Mouse (Mus musculus) cerebellum, adult 2 months (tissue): ENCODE data around the gene Spata20. TPM values are rescaled to one million over a fixed set of nuclear protein-coding genes. Genes with fewer than 3 reads are reported as not detected.

Source experiments
- DNase-seq, 2 experiments: peaks; one replicate each; pipeline ENCODE4 v3.0.0; 2021
- H3K27ac ChIP-seq: fragments of 200-500 bp; 2 replicates; pipeline ENCODE4 v1.5.1; 2012; ENCODE audit warnings: low read length, control low read depth, inconsistent platforms; ENCODE audit not compliant: insufficient read depth
- H3K27me3 ChIP-seq: fragments of 200-500 bp; 2 replicates; pipeline ENCODE4 v1.6.1; 2012; ENCODE audit warnings: inconsistent platforms, mild to moderate bottlenecking, low read length, moderate library complexity; ENCODE audit not compliant: control insufficient read depth, insufficient read depth
- H3K4me1 ChIP-seq: fragments of 200-500 bp; 2 replicates; pipeline ENCODE4 v1.6.1; 2011; ENCODE audit warnings: low read length; ENCODE audit not compliant: control insufficient read depth, insufficient read depth
- H3K4me3 ChIP-seq: fragments of 200-500 bp; replicated peaks from 2 replicates; pipeline ENCODE3; 2011; ENCODE audit warnings: mild to moderate bottlenecking, low read depth, low read length, control low read depth; ENCODE audit not compliant: insufficient read depth
- CTCF ChIP-seq: fragments of 200-500 bp; IDR thresholded peaks from 2 replicates; pipeline ENCODE4 v1.5.1; 2011; ENCODE audit warnings: low read depth, mild to moderate bottlenecking, control low read depth, low read length, moderate library complexity, borderline replicate concordance; ENCODE audit not compliant: insufficient read depth
- POLR2A ChIP-seq: fragments of 200-500 bp; IDR thresholded peaks from 2 replicates; pipeline ENCODE4 v1.6.1; 2011; ENCODE audit warnings: low read length, control low read depth, borderline replicate concordance; ENCODE audit not compliant: insufficient read depth
- WGBS: fragments of 180-500 bp; shearing (Covaris S2); methylation state at CpG from one replicate; pipeline ENCODE4 v1.1.7; 2018; 5-methylcytosine and 5-hydroxymethylcytosine counted together
- polyA plus RNA-seq: library from polyadenylated mRNA; depleted of rRNA; stranded (reverse); fragments of >200 nt; gene quantifications from 2 replicates; pipeline ENCODE4 v1.2.3, GENCODE M21; 2012

The Spata20 gene
- polyA plus RNA-seq, 1 experiment = 1.5 TPM

GRCm38 (mm10) chr11:94477651-94478050 lies 8.3 kb downstream of the Spata20 start:
- peak; percentile 74 to 85 for DNase-seq
- no peak overlapping the region for H3K4me3 ChIP-seq
- no peaks in the 10 kb centered on the region for H3K27me3 ChIP-seq
- TF ChIP-seq CTCF = no peak
- no peak for TF ChIP-seq POLR2A
- no peak overlapping the region for H3K27ac ChIP-seq
- WGBS = 10% methylated on average over 6 of the region's 6 CpGs
- peaks cover 25% of the 10 kb centered on the region for H3K4me1 ChIP-seq

- DNase-seq = peak in 1 of 2 experiments; percentile 24
- H3K27me3 ChIP-seq = no peaks in the 10 kb centered on the region; the same call in 1 of the 2 replicates
- 54% methylated on average over 11 of the region's 11 CpGs for WGBS
- TF ChIP-seq CTCF (no peak), POLR2A (no peak)
- peaks cover 25% of the 10 kb centered on the region for H3K4me1 ChIP-seq
- H3K27ac ChIP-seq = no peak overlapping the region
- no peak overlapping the region for H3K4me3 ChIP-seq
Measured at GRCm38 (mm10) chr11:94475722-94476121, 10.3 kb downstream of the Spata20 start.

GRCm38 (mm10) chr11:94474544-94474910 lies 11.5 kb downstream of the Spata20 start:
- 3% methylated on average over 11 of the region's 11 CpGs for WGBS
- Histone ChIP-seq H3K27ac (no peak overlapping the region), H3K4me1 (peaks cover 23% of the 10 kb centered on the region), H3K27me3 (no peaks in the 10 kb centered on the region; the same call in 1 of the 2 replicates), H3K4me3 (peak overlapping the region; percentile 79)
- no peak for DNase-seq
- TF ChIP-seq CTCF (no peak), POLR2A (no peak)

- WGBS = 2% methylated on average over 58 of the region's 71 CpGs
- no peak for TF ChIP-seq POLR2A
- no peak for TF ChIP-seq CTCF
- peak within 1 kb of the TSS; percentile 79 for H3K4me3 ChIP-seq
- H3K27ac ChIP-seq = no peak within 1 kb of the TSS
- no peaks in the 10 kb centered on the region; the same call in 1 of the 2 replicates for H3K27me3 ChIP-seq
- DNase-seq = peak; percentile 85 to 87
- peaks cover 23% of the 10 kb centered on the region for H3K4me1 ChIP-seq
Measured at GRCm38 (mm10) chr11:94473707-94474543, 12.1 kb downstream of the Spata20 start, which contains the start of gene Cacna1g. Gene Cacna1g, minus strand, starts transcription at chr11:94474198.

GRCm38 (mm10) chr11:94472916-94473706 lies 12.9 kb downstream of the Spata20 start:
- peak in 1 of 2 experiments; percentile 50 for DNase-seq
- peak overlapping the region; percentile 79 for H3K4me3 ChIP-seq
- peaks cover 23% of the 10 kb centered on the region for H3K4me1 ChIP-seq
- no peak overlapping the region for H3K27ac ChIP-seq
- no peaks in the 10 kb centered on the region; the same call in 1 of the 2 replicates for H3K27me3 ChIP-seq
- 3% methylated on average over 51 of the region's 52 CpGs for WGBS
- no peak for TF ChIP-seq CTCF
- no peak for TF ChIP-seq POLR2A

GRCm38 (mm10) chr11:94472585-94472915 lies 13.4 kb downstream of the Spata20 start:
- no peaks in the 10 kb centered on the region; the same call in 1 of the 2 replicates for H3K27me3 ChIP-seq
- 0 out of 2 replicates have a peak overlapping the region, but pooled peaks have one; percentile 23 for H3K27ac ChIP-seq
- DNase-seq = no peak
- H3K4me3 ChIP-seq = peak overlapping the region; percentile 79
- peaks cover 17% of the 10 kb centered on the region for H3K4me1 ChIP-seq
- 5% methylated on average over 15 of the region's 15 CpGs for WGBS
- TF ChIP-seq POLR2A = no peak
- no peak for TF ChIP-seq CTCF

GRCm38 (mm10) chr11:94471740-94472584 lies 14.0 kb downstream of the Spata20 start:
- Histone ChIP-seq H3K4me3 (peak overlapping the region; percentile 79), H3K4me1 (peaks cover 11% of the 10 kb centered on the region), H3K27me3 (no peaks in the 10 kb centered on the region; the same call in 1 of the 2 replicates), H3K27ac (no peak overlapping the region)
- TF ChIP-seq CTCF (no peak), POLR2A (no peak)
- no peak for DNase-seq
- WGBS = 37% methylated on average over 17 of the region's 17 CpGs
